Mouse (Mus musculus): ENCODE data around the gene Nr1d1.

DNA sequence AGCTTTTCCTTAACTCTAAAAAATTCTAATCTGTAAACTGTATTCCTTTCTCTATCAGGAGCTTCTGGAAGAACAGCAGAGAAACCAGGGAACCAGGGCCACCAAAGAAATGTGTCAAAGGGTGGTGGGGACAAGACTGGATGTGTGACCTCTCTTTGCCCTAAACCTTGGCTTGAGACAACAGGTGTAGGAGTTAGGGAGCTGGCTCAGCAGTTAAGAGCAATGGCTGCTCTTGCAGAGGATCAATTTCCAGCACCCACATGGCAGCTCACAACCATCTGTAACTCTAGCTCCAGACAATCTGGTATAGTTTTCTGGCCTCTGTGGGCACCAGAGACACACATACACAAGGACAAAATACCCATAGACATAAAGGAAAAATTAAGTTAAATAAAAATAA, 2.8 kb upstream of the Nr1d1 start:
- no peak for TF ChIP-seq CTCF (IDR thresholded peaks at IDR 0.05; ENCODE audit: insufficient read depth, low read depth, low read length)
- no peak for TF ChIP-seq POLR2A (IDR thresholded peaks at IDR 0.05; ENCODE audit: insufficient read depth, low read depth, low read length)
